Mouse (Mus musculus) right cerebral cortex, postnatal 10 days (tissue): ENCODE data around the gene Bcl2a1b.
"Not testable (repeated sequence)": the region's sequence is repeated elsewhere in the genome, so short reads cannot be mapped to it uniquely, and the experiment has no call there.

Experiments
- DNase-seq, 2 experiments: peaks; one replicate each; pipeline ENCODE4 v3.0.0; 2021; ENCODE audit warnings: low spot score in 2 of 2

Gene Bcl2a1b

DNA sequence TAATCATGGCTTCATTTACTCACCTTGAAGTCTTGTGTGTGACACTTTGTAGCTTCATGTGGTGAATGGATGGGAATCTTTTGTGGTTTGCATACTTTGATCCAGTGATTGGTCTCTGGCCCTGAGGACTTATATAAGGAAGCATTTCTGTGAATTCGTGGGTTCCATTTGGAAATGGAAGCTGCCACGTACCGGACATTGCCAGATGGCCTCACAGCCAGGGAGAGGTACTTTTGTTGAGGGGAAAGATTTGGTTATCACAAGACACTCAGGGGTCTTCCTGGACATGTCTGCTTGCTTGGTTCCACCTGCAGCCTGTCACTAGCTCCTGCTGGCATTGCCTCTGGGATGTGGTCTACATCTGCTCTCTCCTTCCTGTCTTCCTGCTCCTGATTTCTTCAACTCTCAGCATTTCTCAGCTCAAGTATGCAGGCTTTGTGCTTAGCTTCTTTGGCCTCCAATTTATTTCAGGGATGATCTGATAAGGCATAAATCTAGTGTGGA lies 41.6 kb downstream of the Bcl2a1b start:
- not testable (repeated sequence) for DNase-seq

DNA sequence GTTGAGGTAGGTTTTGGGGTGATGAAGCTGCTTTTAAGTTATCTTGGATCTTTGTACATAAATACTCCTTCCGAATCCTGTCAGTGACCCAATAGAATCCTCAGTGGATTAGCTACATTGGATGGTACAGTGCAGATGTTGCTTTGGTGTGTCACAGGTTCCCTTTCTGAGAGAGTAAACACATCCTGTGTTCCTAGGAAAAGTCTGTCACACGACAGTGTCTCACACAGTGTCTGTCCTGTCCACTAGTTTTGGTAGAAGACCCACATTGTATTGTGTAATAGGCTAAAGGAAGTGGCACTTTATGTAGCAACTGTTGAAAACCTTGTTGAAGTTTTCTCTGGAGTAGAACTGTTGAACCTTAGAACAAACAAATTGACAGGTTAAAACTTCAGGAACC lies 54.4 kb downstream of the Bcl2a1b start:
- no peak for DNase-seq

DNA sequence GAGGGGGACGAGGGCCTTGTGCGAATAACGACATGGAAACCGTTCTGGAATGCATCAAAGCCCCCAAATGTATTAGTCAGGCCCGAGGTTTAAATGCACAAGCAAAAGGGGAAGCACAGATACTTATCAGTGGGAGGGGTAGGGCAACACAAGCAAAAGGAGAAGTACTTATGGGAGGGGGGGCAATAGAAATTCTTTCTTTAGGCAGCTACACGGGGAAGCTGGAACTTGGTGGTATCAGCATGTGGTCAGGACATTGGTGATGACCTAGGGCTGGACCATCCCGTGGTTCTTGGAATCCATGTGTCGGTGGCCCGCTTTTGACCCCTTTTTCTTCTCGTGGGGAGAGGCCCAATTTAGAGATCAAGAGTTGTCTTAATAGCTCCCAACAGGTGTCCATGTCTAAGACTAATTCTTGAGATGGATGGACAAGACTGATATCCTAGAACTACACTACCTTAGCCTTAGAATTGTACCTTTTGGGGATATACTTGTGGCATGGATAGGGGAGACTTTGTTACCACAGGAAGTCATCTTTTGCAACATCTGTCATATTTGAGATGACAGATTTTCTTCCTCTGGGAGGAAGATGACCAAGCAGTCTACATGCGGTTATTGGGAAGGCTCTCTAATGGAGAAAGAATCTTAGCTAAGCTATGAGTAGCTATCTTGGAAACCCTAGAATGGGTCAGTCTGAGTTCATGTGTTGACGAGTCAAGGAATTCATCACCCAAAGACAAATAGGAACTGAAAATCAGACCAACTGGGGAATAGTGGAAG lies 57.7 kb downstream of the Bcl2a1b start:
- DNase-seq = no peak
